Mouse (Mus musculus): Measurements from ENCODE around the gene Atp13a3.

- no peak for TF ChIP-seq CTCF (IDR thresholded peaks at IDR 0.05; ENCODE audit: low read depth, low read length)
- no peak for TF ChIP-seq POLR2A (IDR thresholded peaks at IDR 0.05; ENCODE audit: insufficient read depth, low read length)
- 0 out of 2 replicates have a peak, but pooled peaks have one; percentile 18 for TF ChIP-seq EP300 (IDR thresholded peaks at IDR 0.05; ENCODE audit: insufficient read depth, low read depth, low read length)
These were observed 34.1 kb upstream of the Atp13a3 start for GRCm38 (mm10) chr16:30439841-30440240.
